Mouse (Mus musculus) left cerebral cortex, postnatal 14 days (tissue): ENCODE measurements around the gene Ptrhd1. TPM values are rescaled to one million over a fixed set of nuclear protein-coding genes. Genes with fewer than 3 reads are reported as not detected.
A peak's percentile ranks its signal among the peaks of the same experiment; 100 is the strongest.

ENCODE experiments used
- DNase-seq, 2 experiments: peaks; one replicate each; pipeline ENCODE4 v3.0.0; 2021 to 2022; ENCODE audit warnings: low spot score in 2 of 2, mixed read lengths in 1 of 2
- intact Hi-C: fragments of 180-260 bp; cut with DNase I; formaldehyde crosslinking; loops from one replicate; pipeline ENCODE4 v1.15.1; 2025
- long read RNA-seq, 2 experiments: library from polyadenylated mRNA; stranded (forward); transcript quantifications; one replicate each; pipeline ENCODE4 v2.0.0; 2021
- total RNA-seq, 2 experiments: library from RNA; stranded (reverse); gene quantifications; 2 replicates each; pipeline ENCODE4 v1.2.3; 2021

Ptrhd1 gene
- total RNA-seq, result 10 to 100 TPM in 1 of 2 experiments, 1 to 10 TPM in 1; 9.2 to 10.3 TPM
- long read RNA-seq, experiment 1, transcript Ptrhd1-201 (2 exons, 3,840 nt), result major isoform, 16 of 17 reads
- long read RNA-seq, experiment 1, partial matches to known transcripts, result 0 of 17 reads
- long read RNA-seq, experiment 1, other reads (novel, unspliced or antisense), result 1 of 17 reads
- long read RNA-seq, experiment 2, transcript Ptrhd1-201 (2 exons, 3,840 nt), result major isoform, 14 of 16 reads
- long read RNA-seq, experiment 2, partial matches to known transcripts, result 0 of 16 reads
- long read RNA-seq, experiment 2, other reads (novel, unspliced or antisense), result 2 of 16 reads

DNA sequence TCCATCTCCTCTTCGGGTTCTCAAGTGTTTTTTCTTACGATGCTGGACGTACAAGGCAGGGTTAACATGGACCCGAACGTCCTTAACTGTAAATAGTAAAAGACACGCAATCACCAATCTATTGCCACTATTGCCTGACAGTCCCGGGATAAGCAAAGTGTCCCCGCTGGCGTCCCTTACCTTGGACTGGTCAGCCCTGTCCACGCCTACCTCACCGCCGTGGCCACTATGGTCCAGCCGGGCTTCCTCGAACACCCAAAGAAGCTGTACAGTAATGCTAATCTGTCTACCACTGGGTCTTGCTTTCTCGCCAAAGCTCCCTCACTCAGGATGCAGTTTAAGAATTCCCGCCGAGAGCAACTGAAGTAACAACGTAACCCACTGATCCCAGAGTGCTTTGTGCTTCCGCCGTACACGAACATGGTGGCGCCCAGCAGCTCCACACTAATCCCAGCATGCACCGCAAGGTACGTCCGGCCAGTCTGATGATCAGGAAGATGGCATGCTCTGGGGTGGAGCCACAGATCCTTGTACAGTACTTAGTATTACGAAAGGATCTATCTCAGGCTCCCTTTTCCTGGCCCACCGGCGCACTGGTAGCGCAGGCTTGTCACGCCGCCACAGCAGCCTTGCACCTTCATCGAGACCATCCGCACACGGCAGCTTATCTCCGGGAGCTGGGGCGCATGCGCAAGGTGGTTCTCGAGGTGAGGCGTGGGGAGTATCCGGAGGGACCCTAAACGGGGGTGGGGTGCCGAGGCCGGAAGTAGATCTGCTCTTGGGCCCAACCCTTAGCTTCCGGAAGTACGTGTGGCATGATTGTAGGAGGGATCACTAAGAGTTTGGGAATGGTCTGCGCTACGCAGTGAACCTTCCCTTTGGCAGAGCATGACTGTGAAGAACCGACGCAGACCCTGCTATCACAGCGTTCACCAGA lies at the start of gene Ptrhd1, which contains the start of gene Cenpo:
Ptrhd1 (plus strand) TSS at position 456 of the 937 bp plus-strand sequence.
Cenpo (minus strand) TSS at position 723 of the 937 bp plus-strand sequence.
- peak; percentile 94 to 97 for DNase-seq
- intact Hi-C loops, result no loop called here

DNA sequence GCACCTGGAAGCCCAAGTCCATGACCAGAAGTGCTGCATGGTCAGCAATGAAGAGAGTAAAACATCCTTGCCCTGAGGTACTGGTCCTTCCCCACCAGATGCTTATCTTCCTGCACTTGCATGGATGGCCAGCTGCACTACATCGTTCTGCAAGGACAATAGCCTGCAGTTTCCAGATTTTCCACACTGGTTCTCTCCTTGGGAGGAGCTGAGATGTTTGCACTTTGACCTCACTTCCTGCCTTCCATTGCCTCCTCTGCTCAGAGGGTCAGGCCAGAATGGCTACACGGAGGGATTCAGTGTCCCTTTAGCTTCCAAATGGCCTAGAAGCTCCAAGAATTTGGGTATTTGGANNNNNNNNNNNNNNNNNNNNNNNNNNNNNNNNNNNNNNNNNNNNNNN lies 49.2 kb upstream of the Ptrhd1 start:
- DNase-seq, result no peak
- intact Hi-C loops, result no loop called here

DNA sequence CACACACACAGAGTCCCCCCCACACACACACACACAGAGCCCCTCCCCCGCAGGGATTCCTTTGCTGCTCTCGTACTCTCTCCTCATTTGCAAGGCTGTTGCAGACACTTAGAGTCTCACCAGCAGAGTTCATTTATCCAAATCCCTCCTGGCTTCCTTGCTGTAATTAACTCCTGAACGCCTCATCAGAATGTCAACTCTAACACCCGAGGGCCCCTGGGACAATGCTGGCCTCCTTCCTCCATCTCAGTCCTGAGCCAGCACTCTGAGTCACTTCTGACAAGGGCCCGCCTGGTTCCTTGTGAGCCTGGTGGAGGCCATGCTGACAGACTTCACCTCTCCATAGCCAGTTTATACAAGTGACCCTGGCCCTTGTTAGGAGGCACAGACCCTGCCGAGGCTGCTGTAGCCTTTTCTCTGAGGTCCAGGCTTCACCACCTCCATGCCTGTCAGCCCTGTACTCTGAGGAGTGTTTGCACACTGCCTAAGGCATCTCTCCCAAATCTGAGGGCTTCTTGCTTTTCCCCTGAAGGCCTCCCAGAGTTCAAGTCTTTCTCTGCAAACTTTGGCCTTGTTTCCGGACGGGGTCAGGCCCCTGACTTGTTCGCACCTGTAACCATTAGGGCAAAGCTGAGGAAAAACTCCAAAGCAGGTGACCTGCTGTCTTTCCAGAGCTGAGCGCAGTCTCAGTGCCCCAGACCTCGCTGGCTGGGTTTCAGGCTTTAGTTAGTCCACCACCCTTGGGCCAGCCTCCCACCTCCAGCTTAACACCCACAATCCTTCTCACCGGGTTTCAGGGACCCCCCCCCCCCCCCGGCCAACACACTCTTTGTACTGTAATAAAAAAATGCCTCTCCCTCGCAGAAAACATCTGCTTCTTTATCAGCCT lies 45.4 kb upstream of the Ptrhd1 start:
- DNase-seq, result no peak
- intact Hi-C loops, result no loop called here

DNA sequence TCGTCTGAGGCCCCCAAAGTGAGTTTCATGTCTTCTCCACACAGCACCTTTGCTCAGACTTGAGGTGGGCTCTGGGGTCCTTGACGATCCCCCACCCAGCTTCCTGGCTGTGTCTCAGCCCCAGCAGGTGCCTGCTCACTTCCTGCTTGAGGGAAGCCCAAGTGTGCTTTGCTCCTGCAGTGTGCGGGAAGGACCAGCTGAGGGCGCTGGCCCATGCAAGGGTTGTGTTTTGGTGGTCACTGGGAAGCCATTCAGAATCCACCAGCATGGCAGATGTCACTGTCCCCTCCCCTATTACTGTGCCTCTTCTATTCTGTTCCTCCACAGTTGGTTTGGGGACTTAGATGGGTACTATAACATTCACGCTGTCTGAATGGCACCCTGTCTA lies 44.8 kb upstream of the Ptrhd1 start:
- DNase-seq, result no peak
- intact Hi-C loops, result no loop called here

DNA sequence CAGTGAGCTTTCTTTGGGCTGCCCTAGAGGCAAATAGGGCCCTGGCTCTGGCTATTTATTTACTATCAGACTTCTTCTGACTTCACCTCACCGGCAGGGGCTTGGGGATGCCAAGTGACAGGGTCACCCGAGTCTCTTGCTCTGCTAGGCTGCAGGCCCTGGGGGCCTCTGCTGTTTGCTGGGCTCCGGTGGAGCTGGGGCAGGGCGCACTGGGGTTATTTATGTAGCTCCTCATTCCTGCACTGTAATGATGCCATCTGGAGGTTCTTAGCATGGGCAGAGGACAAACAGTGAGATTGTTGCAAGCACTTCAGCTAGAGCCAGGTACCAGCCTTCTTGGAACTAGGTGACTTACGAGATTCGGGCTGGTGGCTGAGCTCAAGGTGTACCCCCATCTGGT lies 41.3 kb upstream of the Ptrhd1 start:
- no peak for DNase-seq
- intact Hi-C loops, result loop anchor here (5.0 kb wide), 1 partner anchor 60 kb away; the partner anchor contains the start of gene Adcy3

DNA sequence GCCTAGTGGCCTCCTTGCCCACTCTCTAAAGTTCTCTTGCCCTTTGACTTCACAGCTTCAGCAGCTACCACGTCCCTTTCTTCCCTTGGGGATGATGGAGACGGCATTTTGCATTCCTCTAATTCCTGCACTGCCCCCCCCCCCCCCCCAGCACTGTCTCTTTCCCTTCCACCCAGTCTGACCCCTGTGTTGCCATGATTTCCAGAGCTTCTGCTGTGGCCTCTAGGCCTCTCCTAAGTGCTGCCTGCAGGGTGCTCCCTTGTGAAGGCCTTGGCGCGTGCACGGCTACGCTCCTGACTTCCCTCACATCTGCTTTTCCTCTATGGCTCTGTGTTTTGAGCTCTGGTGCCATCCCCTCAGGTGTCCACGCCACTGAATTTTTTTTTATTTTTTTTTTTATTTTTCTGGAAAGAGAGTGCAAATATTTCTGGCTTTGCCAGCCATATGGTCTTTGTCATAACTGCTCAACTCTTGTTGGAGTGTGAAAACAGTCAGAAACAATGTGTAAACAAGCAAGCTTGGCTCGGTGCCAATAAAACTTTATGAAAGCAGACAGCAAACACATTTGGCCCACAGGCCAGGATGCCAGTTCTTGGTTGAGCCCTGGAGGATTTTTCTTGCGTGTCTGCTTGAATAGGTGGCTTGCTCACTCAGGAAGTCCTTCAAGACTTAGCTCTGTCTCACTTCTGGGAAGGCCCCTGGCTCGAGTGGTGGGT lies 40.6 kb upstream of the Ptrhd1 start:
- intact Hi-C loops, result loop anchor here (5.0 kb wide), 1 partner anchor 61 kb away; the partner anchor contains the start of gene Adcy3
- no peak for DNase-seq

DNA sequence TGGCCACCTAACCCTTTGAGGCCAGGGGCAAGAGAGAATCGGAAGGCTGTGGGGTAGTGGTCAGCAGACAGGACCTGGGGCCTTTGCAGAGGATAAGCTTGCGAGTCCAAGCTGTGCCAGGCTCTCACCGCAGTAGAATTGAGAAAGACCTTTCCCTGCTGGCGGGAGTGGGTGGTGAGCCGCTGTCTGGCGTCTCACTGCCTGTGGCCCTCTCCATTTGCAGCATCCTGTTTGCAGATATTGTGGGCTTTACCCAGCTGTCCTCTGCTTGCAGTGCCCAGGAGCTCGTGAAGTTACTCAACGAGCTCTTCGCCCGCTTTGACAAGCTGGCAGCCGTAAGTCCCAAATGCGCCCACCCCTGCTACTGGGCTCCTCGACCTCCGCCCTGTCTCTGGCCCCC lies 39.2 kb upstream of the Ptrhd1 start:
- intact Hi-C loops, result loop anchor here (5.0 kb wide), 1 partner anchor 62 kb away; the partner anchor contains the start of gene Adcy3
- DNase-seq, result peak; percentile 39 to 52

DNA sequence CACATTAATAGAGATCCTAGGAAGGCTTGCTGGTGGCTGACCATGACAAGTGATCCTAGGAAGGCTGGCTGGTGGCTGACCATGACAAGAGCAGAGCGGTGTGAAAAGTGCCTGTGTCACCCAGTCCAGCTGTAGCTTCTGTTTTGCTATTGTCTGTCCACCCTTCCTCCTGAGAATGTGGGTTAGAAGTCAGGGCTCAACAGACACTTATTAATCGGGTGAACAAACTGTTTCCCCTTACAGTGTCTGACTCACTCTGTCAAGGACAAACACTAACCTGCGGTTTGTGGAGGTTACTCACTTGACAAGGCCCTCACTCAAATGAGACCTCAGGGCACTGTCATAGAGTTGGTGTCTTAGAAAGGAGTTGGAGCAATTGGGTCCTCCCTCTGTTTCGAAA lies 35.1 kb upstream of the Ptrhd1 start:
- DNase-seq, result no peak
- intact Hi-C loops, result no loop called here

DNA sequence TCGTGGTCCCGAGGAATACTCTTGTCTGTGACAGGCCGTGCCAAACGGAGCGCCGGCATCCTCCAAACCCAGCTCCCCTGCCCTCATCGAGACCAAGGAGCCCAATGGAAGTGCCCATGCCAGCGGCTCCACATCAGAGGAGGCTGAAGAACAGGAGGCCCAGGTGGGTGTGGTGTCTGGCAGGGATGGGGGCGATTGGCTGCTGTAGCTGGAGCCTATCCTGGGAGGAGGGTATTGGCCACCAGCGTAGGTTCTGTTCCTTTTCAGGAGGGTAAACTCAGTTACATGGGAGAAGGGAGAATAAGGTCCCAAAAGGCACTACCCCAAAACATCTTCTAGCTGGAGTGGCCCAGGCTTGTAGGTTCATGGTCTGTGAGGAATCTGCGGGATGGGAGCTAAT lies 34.6 kb upstream of the Ptrhd1 start:
- intact Hi-C loops, result no loop called here
- DNase-seq, result no peak

DNA sequence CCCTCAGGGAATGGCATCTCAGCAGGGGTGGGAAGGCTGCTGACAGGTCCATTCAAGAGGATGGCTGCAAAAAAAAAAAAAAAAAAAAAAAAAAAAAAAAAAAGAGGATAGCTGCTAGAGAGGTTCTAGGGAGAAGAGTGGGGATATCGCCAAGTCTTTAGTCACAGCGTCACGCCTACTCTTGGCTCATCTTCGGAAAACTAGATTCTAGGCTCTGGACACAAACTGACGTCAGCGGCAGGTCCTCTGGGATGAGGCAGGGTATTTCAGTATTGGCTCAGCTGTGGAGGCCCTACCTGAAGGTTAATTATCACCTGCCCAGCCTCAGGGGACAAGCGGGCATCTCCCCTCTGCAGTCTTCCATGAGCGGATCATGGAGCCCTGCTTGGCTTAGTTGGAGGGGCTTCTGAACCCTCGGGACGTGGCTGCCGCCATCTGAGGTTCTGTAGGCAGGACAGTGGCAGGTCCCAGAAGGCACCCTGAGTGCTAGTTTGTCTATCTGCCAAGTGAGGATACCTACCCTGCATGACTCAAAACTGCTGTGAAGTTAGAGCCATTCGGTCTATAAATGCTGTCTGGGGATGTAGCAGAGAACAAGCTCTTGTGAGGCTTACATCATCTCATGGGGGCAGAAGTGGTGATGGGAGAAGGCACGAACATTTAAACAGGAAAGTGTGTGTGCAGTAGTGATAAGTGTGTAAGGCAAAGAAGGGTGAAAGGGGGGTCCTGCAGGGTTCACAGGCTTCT lies 32.2 kb upstream of the Ptrhd1 start:
- peak; percentile 67 to 83 for DNase-seq
- intact Hi-C loops, result loop anchor here (10.0 kb wide), 1 partner anchor 277 kb away; no protein-coding TSS in a partner anchor

DNA sequence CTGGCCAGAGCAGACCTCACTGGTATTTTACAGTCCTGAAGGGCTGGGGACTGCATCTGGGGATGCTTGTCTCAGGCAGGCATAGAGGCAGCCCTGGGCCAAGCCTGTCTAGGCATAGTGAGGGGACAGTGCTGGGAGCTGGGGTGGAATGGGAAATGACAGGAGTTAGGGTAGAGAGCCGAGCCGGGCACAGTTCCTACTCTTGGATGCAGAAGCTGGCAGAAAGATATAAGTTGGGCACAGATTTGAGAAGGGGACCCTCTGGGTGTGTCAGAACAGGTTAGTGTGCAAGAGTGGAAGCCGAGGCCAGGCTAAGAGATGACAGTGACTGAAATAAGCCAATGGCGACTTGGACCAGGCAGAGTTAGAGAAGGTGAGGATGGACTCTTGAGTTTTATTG lies 31.6 kb upstream of the Ptrhd1 start:
- no peak for DNase-seq
- intact Hi-C loops, result loop anchor here (10.0 kb wide), 1 partner anchor 277 kb away; no protein-coding TSS in a partner anchor

DNA sequence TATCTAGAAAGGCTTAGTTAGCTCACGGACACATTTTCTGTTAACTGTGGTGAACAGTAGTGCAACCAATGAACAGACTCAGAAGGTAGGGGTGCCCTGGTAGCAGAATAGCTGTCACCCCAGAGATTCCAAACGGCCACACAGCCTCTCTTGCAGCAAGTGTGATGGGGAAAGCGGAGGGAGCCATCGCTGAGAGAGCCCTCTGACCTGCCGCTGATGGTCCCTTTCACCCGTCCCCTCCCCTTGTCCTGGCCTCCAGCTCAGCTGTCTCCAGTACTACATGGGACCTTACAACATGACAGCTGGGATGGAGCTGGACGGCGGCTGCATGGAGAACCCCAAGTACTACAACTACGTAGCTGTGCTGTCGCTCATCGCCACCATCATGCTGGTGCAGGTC lies 27.7 kb upstream of the Ptrhd1 start:
- peak in 1 of 2 experiments; percentile 1 for DNase-seq
- intact Hi-C loops, result loop anchor here (5.0 to 10.0 kb wide), 2 partner anchors 99 to 281 kb away; no protein-coding TSS in a partner anchor

DNA sequence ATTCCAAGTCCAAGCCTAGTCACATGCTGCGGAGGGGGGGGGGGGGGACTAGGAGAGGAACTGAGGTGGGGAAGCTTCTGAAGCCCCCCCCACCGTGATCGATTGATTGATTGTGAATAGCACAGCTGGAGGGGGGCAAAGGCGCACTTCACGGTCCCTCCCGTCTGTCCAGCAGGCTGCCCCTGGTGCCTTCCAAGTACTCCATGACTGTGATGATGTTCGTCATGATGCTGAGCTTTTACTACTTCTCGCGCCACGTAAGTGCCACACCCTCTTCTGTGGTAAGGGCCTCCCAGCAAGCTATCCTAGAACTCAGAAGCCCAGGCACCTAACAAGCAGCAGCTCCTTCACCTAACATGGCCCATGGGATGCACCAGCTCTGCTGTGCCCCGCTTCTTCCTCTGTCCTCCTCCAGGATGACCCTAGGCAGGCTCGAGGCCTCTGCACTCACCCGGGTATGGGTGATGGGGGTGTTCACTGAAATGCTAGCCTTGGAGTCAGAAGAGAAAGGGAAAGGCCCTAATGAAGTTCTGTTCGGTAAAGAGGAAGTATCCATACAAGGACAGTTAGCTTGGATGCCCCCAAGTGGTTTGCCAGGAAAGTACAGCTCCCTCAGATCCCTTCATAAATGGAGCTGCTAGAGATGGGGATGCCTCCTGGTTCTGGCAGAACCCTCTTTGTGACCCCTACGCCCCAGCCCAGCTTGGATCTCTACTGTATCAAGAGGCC lies 25.3 kb upstream of the Ptrhd1 start:
- intact Hi-C loops, result loop anchor here (5.0 to 10.0 kb wide), 2 partner anchors 101 to 284 kb away; no protein-coding TSS in a partner anchor
- DNase-seq, result peak; percentile 81 to 85

DNA sequence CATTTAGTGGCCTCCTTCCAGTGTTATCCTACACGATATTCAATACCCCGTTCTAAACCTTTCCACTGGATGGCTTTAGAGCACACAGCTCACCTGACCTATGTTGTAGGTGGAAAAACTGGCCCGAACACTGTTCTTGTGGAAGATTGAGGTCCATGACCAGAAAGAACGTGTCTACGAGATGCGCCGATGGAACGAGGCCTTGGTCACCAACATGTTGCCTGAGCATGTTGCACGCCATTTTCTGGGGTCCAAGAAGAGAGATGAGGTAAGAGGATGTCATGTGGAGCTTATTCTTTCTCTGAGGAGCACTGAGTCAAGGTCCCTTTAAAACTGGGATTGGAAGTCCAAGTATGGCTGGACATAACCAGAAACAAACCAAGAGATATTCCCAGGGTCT lies 24.6 kb upstream of the Ptrhd1 start:
- intact Hi-C loops, result loop anchor here (5.0 to 10.0 kb wide), 2 partner anchors 102 to 284 kb away; no protein-coding TSS in a partner anchor
- DNase-seq, result peak in 1 of 2 experiments; percentile 1

DNA sequence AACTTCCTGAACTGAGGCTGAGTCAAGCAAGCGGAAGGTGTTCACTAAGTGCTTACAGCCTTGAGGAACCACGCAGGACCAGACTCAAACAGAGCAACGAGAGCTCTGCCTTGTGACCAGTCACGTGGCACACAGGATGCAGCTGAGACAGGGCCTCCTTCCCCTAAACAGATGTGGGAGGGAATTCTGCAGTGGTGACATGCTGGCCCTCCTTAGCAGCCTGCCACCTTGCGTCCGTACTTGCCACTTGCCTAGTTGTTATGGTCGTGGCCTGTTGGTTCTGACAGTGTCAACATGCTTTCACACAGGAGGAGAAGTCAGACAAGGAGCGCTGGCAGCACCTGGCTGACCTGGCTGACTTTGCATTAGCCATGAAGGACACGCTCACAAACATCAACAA lies 22.7 kb upstream of the Ptrhd1 start:
- DNase-seq, result no peak
- intact Hi-C loops, result no loop called here

DNA sequence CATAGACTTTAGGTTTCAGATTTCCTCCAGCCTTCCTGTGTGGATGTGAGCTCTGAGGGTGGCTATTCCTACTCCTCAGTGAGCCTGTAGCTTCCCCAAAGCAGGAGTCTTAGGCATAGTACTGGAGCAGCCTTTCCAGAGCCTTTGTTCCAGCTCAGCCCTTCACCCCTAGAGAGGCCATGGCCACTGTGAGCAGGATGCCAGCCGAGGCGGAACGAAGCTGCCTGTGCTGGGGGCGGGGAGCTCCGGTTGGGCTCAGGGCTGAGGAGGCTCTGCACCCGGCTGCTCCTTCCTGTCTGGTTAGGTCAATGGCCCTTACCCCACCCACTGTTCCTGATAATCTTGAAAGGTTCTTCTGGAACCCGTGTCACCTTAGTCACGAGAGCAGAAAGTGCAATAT lies 20.9 kb upstream of the Ptrhd1 start:
- no peak for DNase-seq
- intact Hi-C loops, result no loop called here

DNA sequence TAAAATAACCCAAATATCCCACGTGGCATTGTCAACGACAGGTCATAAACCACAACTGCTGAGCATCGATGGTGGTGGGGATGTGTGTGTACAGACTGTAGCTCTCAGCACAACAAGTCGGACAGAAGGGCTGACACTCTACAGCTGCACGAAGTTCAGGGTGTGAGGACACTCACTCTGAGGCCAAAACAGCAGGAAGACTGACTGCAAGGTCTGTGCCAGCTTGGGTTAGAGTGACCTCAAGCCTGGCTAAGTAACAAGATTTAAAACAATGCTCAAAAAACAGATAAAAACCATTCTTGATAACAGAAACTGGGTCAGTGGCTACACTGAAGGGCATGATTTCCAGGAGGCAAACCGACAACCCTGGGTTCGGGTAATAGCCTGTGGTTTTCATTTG lies 3.7 kb upstream of the Ptrhd1 start:
- DNase-seq, result no peak
- intact Hi-C loops, result no loop called here
